Mouse (Mus musculus) thymus, adult 2 months (tissue): ENCODE measurements around the gene Tap2. TPM values are rescaled to one million over a fixed set of nuclear protein-coding genes. Genes with fewer than 3 reads are reported as not detected.

Experiments used
- DNase-seq: peaks from one replicate; pipeline ENCODE4 v3.0.0; 2021
- H3K27ac ChIP-seq: fragments of 200-500 bp; 2 replicates; pipeline ENCODE4 v1.5.1; 2012; ENCODE audit warnings: low read length, control low read depth; ENCODE audit not compliant: control insufficient read depth, insufficient read depth
- H3K27me3 ChIP-seq: fragments of 200-500 bp; 2 replicates; pipeline ENCODE4 v1.6.1; 2012; ENCODE audit warnings: mild to moderate bottlenecking, low read length, moderate library complexity, mixed read lengths; ENCODE audit not compliant: control insufficient read depth, insufficient read depth
- H3K36me3 ChIP-seq: fragments of 200-500 bp; 2 replicates; pipeline ENCODE4 v1.6.1; 2012; ENCODE audit warnings: mild to moderate bottlenecking, low read length, moderate library complexity; ENCODE audit not compliant: control insufficient read depth, insufficient read depth
- H3K4me1 ChIP-seq: fragments of 200-500 bp; replicated peaks from 2 replicates; pipeline ENCODE4 v1.6.1; 2012; ENCODE audit warnings: low read length; ENCODE audit not compliant: control insufficient read depth, insufficient read depth
- H3K4me3 ChIP-seq: fragments of 200-500 bp; 2 replicates; pipeline ENCODE4 v1.5.1; 2012; ENCODE audit warnings: mild to moderate bottlenecking, low read length, control low read depth, moderate library complexity; ENCODE audit not compliant: control insufficient read depth, insufficient read depth
- CTCF ChIP-seq: fragments of 200-500 bp; IDR thresholded peaks from 2 replicates; pipeline ENCODE4 v1.5.1; 2012; ENCODE audit warnings: mild to moderate bottlenecking, control low read depth, low read length, moderate library complexity, borderline replicate concordance; ENCODE audit not compliant: control insufficient read depth, poor library complexity, insufficient read depth; ENCODE audit errors: extremely low read depth
- POLR2A ChIP-seq: fragments of 200-500 bp; IDR thresholded peaks from 2 replicates; pipeline ENCODE4 v1.6.1; 2012; ENCODE audit warnings: mild to moderate bottlenecking, low read length, control low read depth, moderate library complexity; ENCODE audit not compliant: control insufficient read depth, poor library complexity, insufficient read depth; ENCODE audit errors: extremely low read depth
- WGBS: fragments of 180-500 bp; shearing (Covaris S2); methylation state at CpG from one replicate; pipeline ENCODE4 v1.1.7; 2018; 5-methylcytosine and 5-hydroxymethylcytosine counted together
- polyA plus RNA-seq: library from polyadenylated mRNA; depleted of rRNA; stranded (reverse); fragments of >200 nt; gene quantifications from 2 replicates; pipeline ENCODE4 v1.2.3, GENCODE M21; 2012

Gene Tap2
- polyA plus RNA-seq, 1 experiment = 231 TPM

- H3K36me3 ChIP-seq = no peaks in the 10 kb centered on the region
- peak; percentile 45 for DNase-seq
- H3K27ac ChIP-seq = no peak overlapping the region
- 16% methylated on average over 4 of the region's 4 CpGs for WGBS
- H3K4me3 ChIP-seq = no peak overlapping the region
- TF ChIP-seq POLR2A (no peak), CTCF (no peak)
- H3K4me1 ChIP-seq = no peaks in the 10 kb centered on the region
- H3K27me3 ChIP-seq = no peaks in the 10 kb centered on the region
Measured at GRCm38 (mm10) chr17:34249878-34250277, 46.6 kb downstream of the Tap2 start.

GRCm38 (mm10) chr17:34251666-34252065, 48.3 kb downstream of the Tap2 start:
- H3K27me3 ChIP-seq = no peaks in the 10 kb centered on the region
- 79% methylated on average over 4 of the region's 4 CpGs for WGBS
- no peak overlapping the region for H3K4me3 ChIP-seq
- DNase-seq = no peak
- no peaks in the 10 kb centered on the region for H3K36me3 ChIP-seq
- no peaks in the 10 kb centered on the region for H3K4me1 ChIP-seq
- TF ChIP-seq POLR2A (no peak), CTCF (no peak)
- H3K27ac ChIP-seq = no peak overlapping the region

GRCm38 (mm10) chr17:34256501-34256900, 53.2 kb downstream of the Tap2 start:
- WGBS = 88% methylated on average over 5 of the region's 5 CpGs
- no peak for DNase-seq
- no peaks in the 10 kb centered on the region for H3K36me3 ChIP-seq
- no peak overlapping the region for H3K4me3 ChIP-seq
- TF ChIP-seq POLR2A (no peak), CTCF (no peak)
- no peak overlapping the region for H3K27ac ChIP-seq
- H3K4me1 ChIP-seq = peaks cover 2% of the 10 kb centered on the region; the same call in 1 of the 2 replicates
- H3K27me3 ChIP-seq = no peaks in the 10 kb centered on the region

- TF ChIP-seq CTCF = no peak
- no peak for TF ChIP-seq POLR2A
- 58% methylated on average over 11 of the region's 11 CpGs for WGBS
- H3K27me3 ChIP-seq = no peaks in the 10 kb centered on the region
- no peak within 1 kb of the TSS for H3K4me3 ChIP-seq
- peak; percentile 86 for DNase-seq
- H3K36me3 ChIP-seq = no peaks in the 10 kb centered on the region
- H3K27ac ChIP-seq = peak within 1 kb of the TSS; percentile 38; the same call in 1 of the 2 replicates
- H3K4me1 ChIP-seq = peaks cover 6% of the 10 kb centered on the region; the same call in 1 of the 2 replicates
Measured at GRCm38 (mm10) chr17:34257594-34258375, 54.5 kb downstream of the Tap2 start, which contains the start of gene H2-Ab1. Gene H2-Ab1, plus strand, starts transcription at chr17:34257689.

GRCm38 (mm10) chr17:34260551-34260950, 57.2 kb downstream of the Tap2 start:
- 60% methylated on average over 5 of the region's 5 CpGs for WGBS
- Histone ChIP-seq H3K27me3 (peaks cover 4% of the 10 kb centered on the region; the same call in 1 of the 2 replicates), H3K36me3 (no peaks in the 10 kb centered on the region), H3K4me3 (no peak overlapping the region), H3K4me1 (peaks cover 19% of the 10 kb centered on the region), H3K27ac (no peak overlapping the region)
- no peak for DNase-seq
- TF ChIP-seq POLR2A (no peak), CTCF (no peak)

DNA sequence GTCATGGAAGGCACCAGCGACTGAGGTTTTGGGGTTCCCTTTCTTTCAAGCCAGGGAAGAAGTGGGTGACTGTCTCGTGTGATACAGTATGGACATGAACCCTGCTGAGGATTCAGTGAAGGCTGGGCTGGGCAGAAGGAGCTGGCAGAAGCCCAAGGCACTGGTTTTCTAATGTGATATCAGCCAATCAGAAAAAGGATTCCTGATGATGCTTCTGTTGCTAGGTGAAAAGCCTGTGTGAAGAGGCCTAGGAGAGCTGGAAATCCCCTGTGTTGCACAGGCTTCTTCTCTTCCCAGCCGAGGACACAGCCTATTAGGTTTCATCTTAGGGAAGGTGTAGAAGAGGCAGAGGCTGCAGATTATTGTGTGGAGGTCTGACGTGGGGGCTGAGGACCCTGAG, 58.2 kb downstream of the Tap2 start:
- peak overlapping the region; percentile 74 for H3K27ac ChIP-seq
- DNase-seq = peak; percentile 35
- H3K36me3 ChIP-seq = no peaks in the 10 kb centered on the region
- 37% methylated on average over 4 of the region's 4 CpGs for WGBS
- peaks cover 19% of the 10 kb centered on the region for H3K4me1 ChIP-seq
- peaks cover 4% of the 10 kb centered on the region; the same call in 1 of the 2 replicates for H3K27me3 ChIP-seq
- TF ChIP-seq POLR2A (no peak), CTCF (no peak)
- H3K4me3 ChIP-seq = no peak overlapping the region
